Mouse (Mus musculus) heart, postnatal 0 days (tissue): ENCODE data around the gene Tiam1.

Experiments
- CTCF ChIP-seq: IDR thresholded peaks from 2 replicates; pipeline ENCODE4 v1.5.1; 2016; ENCODE audit warnings: antibody characterized with exemption, control low read depth, low read depth
- EP300 ChIP-seq: IDR thresholded peaks from 2 replicates; pipeline ENCODE4 v1.6.1; 2016; ENCODE audit warnings: antibody characterized with exemption, low read depth

DNA sequence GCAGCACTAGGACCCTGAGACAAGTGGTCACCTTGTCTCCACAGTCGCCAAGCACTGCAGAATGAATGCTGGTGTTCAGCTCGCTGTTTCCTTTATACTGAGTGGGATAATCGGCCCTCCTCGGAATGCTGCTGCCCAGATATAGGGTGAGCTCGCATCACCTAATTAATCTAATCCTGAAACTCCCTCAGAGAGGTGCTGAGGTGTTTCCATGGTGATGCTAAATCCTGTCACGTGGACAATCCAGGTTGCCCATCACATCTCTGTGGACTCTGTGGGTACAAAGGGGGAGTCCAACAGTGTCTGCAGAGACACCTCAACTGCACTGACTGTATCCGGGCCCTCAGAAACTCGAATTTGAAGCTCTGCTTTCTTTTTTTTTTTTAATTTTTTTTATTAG, 27.8 kb upstream of the Tiam1 start:
- TF ChIP-seq CTCF: no peak
- no peak for TF ChIP-seq EP300
